Mouse (Mus musculus) G1E (cell line): ENCODE data around the gene Erp27.

ENCODE experiments used
- CTCF ChIP-seq: IDR thresholded peaks from 2 replicates; pipeline ENCODE4 v1.5.1; 2012; ENCODE audit warnings: low read depth, low read length, inconsistent platforms, mixed read lengths
- GATA1 ChIP-seq: IDR thresholded peaks from 2 replicates; pipeline ENCODE4 v1.6.1; 2012; ENCODE audit warnings: borderline replicate concordance, low read length, inconsistent platforms, mixed read lengths

- TF ChIP-seq CTCF (no peak), GATA1 (no peak)
Observed at GRCm38 (mm10) chr6:136940188-136940960, 18.4 kb upstream of the Erp27 start.
